Mouse (Mus musculus): ENCODE data around the gene P4ha2.

P4ha2 gene

GRCm38 (mm10) chr11:54100045-54100691, at the start of gene P4ha2:
P4ha2 (plus strand) TSS chr11:54100095.
- DNase-seq (ENCODE audit: low read depth, low spot score): no peak

- no peak for DNase-seq (ENCODE audit: low read depth, low spot score)
These were observed 49.7 kb upstream of the P4ha2 start for GRCm38 (mm10) chr11:54050205-54050604.

- DNase-seq (ENCODE audit: low read depth, low spot score): no peak
These were observed 48.7 kb upstream of the P4ha2 start for GRCm38 (mm10) chr11:54051161-54051560.

- no peak for DNase-seq (ENCODE audit: low read depth, low spot score)
These were observed 47.8 kb upstream of the P4ha2 start for GRCm38 (mm10) chr11:54052128-54052527.

- no peak for DNase-seq (ENCODE audit: low read depth, low spot score)
These were observed 46.8 kb upstream of the P4ha2 start for GRCm38 (mm10) chr11:54053090-54053489.

GRCm38 (mm10) chr11:54054257-54054656, 45.6 kb upstream of the P4ha2 start:
- DNase-seq (ENCODE audit: low read depth, low spot score): no peak

- no peak for DNase-seq (ENCODE audit: low read depth, low spot score)
These were observed 43.8 kb upstream of the P4ha2 start for GRCm38 (mm10) chr11:54056132-54056531.

- no peak for DNase-seq (ENCODE audit: low read depth, low spot score)
These were observed 42.5 kb upstream of the P4ha2 start for GRCm38 (mm10) chr11:54057428-54057827.

GRCm38 (mm10) chr11:54058056-54058617, 41.8 kb upstream of the P4ha2 start:
- DNase-seq (ENCODE audit: low read depth, low spot score): no peak

DNA sequence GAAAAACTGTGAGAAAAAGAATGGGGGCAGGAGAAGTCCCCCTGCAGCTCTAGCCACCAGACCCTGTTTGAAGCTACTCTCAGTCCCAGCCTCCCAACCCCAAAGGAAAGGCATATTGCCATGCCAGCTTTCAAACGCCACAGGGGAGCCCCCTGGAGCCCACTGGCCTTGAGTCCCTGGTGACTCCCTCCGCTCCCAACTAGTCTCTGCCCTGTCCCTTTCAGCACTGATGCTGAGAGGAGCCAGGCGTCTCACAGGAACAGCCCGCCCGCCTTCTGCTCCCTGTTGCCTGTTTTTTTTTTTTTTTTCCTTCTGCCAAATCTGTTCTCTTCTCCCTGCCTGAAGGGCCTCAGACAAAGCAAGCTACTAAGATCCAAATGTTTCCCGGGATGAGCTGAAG, 41.3 kb upstream of the P4ha2 start:
- no peak for DNase-seq (ENCODE audit: low read depth, low spot score)

DNA sequence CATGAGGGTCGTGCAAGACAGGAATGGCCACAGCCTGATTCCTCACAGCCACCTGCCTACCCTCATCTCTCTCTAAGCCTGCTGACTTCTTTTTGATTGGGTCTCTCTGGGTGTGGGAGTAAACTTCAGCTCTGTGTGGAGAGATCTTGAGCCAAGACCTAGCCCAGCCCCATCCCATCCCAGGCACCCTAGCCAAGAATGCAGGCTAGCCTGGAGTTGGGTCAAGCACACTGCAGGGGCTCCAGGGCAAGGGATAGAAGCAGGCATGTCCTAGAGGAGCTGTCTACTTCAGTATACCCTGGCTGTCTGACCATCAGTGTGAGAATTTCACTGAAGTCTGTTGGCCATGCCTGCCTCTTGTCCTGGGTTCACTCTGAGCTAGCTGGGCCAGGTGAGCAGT, 40.4 kb upstream of the P4ha2 start:
- no peak for DNase-seq (ENCODE audit: low read depth, low spot score)

DNA sequence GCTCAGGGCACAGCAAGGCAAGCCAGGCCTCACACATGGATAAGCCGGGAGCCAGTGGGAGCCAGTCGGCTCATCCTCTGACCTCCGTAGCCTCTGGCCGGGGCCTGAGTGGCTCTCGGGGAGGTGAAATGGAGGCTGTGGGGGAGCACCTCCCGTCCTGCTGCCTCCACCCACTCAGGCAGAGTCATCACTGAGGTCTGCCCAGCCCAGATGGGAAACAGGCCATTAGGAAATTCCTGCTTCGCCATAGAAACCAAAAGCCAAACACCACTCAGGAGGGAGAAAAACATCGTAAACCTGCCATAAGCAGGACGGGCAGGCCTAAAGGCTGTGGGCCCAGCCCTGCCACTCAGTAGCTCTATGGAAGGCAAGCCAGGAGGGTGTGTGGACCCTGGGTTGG, 39.6 kb upstream of the P4ha2 start:
- DNase-seq (ENCODE audit: low read depth, low spot score): no peak

GRCm38 (mm10) chr11:54062086-54062752, 37.7 kb upstream of the P4ha2 start:
- no peak for DNase-seq (ENCODE audit: low read depth, low spot score)

DNA sequence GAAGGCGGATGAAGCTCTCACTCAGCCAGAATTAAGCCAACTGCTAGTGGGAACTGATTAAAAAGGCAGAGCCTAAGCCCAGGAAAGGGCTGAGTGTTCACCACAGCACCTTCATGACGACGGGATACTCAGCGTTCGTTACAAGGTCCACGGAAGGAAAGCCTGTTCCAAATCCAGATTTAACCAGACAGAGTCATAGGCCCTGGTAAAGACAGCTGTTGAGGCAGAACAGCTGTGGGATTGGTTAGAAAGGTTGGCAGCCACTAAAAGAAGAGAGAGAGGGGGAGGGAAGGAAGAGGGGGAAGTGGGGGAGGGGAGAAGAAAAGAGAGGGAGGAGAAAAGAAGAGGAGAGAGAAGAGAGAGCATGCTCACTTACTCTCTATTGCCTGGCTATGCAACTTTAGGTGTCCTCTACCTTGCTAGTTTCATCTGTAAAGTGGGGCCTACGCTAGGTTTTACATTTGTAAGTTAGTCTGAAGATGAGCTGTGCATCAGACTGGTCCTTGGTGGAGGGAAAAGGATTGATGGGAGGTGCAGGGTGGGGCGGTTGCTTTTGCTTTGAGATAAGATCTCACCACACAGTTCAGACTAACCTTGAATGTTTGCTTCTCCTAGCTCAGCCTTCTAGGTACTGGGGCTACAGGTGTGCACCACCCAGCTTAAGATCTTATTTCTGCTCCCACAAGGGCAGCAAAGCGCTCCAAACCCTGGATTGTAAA, 37.0 kb upstream of the P4ha2 start:
- no peak for DNase-seq (ENCODE audit: low read depth, low spot score)

- no peak for DNase-seq (ENCODE audit: low read depth, low spot score)
These were observed 36.5 kb upstream of the P4ha2 start for GRCm38 (mm10) chr11:54063472-54063775.

GRCm38 (mm10) chr11:54064412-54064978, 35.4 kb upstream of the P4ha2 start:
- no peak for DNase-seq (ENCODE audit: low read depth, low spot score)

- DNase-seq (ENCODE audit: low read depth, low spot score): no peak
These were observed 34.6 kb upstream of the P4ha2 start for GRCm38 (mm10) chr11:54065106-54065914.

GRCm38 (mm10) chr11:54065915-54066178, 34.0 kb upstream of the P4ha2 start:
- DNase-seq (ENCODE audit: low read depth, low spot score): no peak

- no peak for DNase-seq (ENCODE audit: low read depth, low spot score)
These were observed 33.5 kb upstream of the P4ha2 start for GRCm38 (mm10) chr11:54066400-54066799.

- DNase-seq (ENCODE audit: low read depth, low spot score): no peak
These were observed 32.4 kb upstream of the P4ha2 start for GRCm38 (mm10) chr11:54067318-54067995.

GRCm38 (mm10) chr11:54067996-54068519, 31.8 kb upstream of the P4ha2 start:
- DNase-seq (ENCODE audit: low read depth, low spot score): no peak
